Mouse (Mus musculus): ENCODE measurements around the gene Gm12830. TPM values are rescaled to one million over a fixed set of nuclear protein-coding genes. Genes with fewer than 3 reads are reported as not detected.

Gene Gm12830
- polyA plus RNA-seq, 1 experiment = not detected

DNA sequence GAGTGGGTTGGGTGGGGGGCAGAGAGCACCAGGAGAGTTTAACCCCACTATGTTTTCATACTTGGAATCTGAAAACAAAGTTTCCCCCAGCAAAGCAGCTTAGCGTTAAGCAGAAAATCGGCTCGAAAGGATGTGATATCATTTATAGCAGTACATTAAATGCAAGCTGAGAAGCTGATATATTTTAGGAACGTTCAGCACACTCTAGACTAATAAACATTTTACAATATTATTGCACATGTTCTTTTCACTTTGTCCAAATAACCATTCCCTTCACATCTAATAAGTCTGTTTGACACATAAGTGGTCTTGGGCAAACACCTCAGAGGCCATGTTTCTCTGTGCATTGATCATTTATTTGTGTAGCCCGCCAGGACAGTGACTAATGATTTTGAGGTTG lies 17.4 kb upstream of the Gm12830 start:
- Histone ChIP-seq H3K27me3 (ENCODE audit: control insufficient read depth, insufficient read depth, low read length) (no peaks in the 10 kb centered on the region), H3K4me3 (ENCODE audit: extremely low read depth, insufficient read depth, insufficient read length) (no peak overlapping the region), H3K36me3 (ENCODE audit: control insufficient read depth, insufficient read depth, low read length) (no peaks in the 10 kb centered on the region), H3K4me1 (ENCODE audit: control insufficient read depth, insufficient read depth, insufficient read length) (no peaks in the 10 kb centered on the region), H3K27ac (ENCODE audit: insufficient read depth, low read length) (no peak overlapping the region)
- TF ChIP-seq POLR2A (IDR thresholded peaks at IDR 0.05; ENCODE audit: low read depth, low read length) (no peak), CTCF (IDR thresholded peaks at IDR 0.05; ENCODE audit: extremely low read depth, insufficient read depth, insufficient read length, insufficient replicate concordance) (no peak)
- WGBS = 85% methylated on average over 5 of the region's 5 CpGs
- no peak for DNase-seq (ENCODE audit: low read depth in 1 of 2, low spot score in 2 of 2)

DNA sequence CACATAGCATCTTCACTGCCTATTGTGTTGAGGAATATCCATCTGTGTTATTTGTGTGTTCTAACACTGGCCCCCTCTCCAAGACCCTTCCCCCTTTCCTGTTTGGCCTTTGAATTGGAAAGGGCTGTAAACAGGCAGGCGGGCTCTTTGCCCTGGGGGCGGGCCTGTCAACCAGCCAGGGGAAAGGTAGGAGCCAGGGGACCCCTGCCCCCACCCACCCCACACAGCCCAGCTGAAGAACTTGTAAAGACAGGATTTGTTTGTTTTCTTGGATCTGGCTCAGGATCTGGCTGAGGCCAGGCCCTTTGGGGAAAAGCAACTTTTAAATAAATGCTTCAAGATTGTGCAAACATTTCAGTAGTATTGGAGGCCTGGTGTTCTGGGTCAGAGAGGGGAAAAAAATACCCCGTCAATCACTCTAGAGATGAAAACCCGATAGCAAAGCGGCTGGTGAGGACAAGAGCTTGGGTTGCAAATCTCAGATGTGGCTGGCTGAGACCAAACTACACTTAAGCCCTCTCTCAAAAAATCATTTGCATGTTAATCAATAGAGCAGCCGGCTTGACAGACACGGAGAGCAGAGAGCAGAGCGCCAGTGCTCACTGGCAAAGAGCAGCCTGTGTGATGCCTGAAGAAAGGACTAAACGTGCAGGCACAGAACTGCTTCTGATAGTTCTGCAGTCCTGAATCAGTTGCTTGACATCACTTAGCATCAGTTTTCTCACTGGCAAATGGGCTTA lies 2.4 kb upstream of the Gm12830 start:
- WGBS = 78% methylated on average over 9 of the region's 9 CpGs
- peaks cover 5% of the 10 kb centered on the region; the same call in 1 of the 2 replicates for H3K27me3 ChIP-seq (ENCODE audit: control insufficient read depth, insufficient read depth, low read length)
- H3K4me3 ChIP-seq (ENCODE audit: extremely low read depth, insufficient read depth, insufficient read length) = no peak overlapping the region
- no peak overlapping the region for H3K27ac ChIP-seq (ENCODE audit: insufficient read depth, low read length)
- TF ChIP-seq POLR2A (IDR thresholded peaks at IDR 0.05; ENCODE audit: low read depth, low read length) = no peak
- no peak for TF ChIP-seq CTCF (IDR thresholded peaks at IDR 0.05; ENCODE audit: extremely low read depth, insufficient read depth, insufficient read length, insufficient replicate concordance)
- no peaks in the 10 kb centered on the region for H3K4me1 ChIP-seq (ENCODE audit: control insufficient read depth, insufficient read depth, insufficient read length)
- no peaks in the 10 kb centered on the region for H3K36me3 ChIP-seq (ENCODE audit: control insufficient read depth, insufficient read depth, low read length)
- DNase-seq (ENCODE audit: low read depth in 1 of 2, low spot score in 2 of 2) = no peak

DNA sequence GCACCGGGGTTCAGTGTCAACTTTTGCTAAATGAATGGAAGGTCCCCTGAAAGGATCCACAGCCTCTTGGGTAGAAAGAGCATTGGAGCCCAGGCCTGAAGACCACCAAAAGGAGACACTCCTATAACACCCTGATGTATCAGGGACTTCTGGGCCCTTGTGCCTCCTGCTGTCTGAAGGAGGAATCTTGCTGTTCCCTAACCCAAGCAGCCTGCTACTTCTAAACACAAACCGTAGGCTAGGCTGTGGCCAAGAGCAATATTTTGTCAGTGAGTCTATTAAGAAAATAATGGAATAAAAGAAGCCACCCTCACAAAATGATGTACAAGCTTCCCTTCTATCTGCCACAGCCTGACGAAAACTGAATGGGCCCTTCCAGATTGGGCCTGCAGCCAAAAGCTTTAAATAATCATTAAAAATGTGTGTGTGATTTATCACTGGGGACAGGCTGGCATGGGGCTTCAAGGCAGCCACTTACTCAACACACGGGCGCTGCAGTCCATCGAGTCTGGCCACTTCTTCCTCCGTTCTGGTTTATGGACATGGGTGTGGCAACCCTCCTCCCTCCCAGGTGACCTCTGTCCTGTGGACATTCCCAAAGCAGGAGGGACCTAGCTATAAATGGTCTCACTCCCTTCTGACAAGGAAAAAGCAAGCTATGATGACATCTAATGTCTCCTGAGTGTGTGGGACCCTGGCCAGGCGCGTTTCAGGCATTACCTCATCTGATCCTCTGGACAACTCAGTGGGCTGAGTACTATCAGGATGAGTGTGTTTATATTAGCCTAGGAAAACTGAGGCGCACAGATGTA lies 13.5 kb downstream of the Gm12830 start:
- no peak overlapping the region for H3K4me3 ChIP-seq (ENCODE audit: extremely low read depth, insufficient read depth, insufficient read length)
- no peak for DNase-seq (ENCODE audit: low read depth in 1 of 2, low spot score in 2 of 2)
- H3K27me3 ChIP-seq (ENCODE audit: control insufficient read depth, insufficient read depth, low read length) = no peaks in the 10 kb centered on the region
- 81% methylated on average over 10 of the region's 10 CpGs for WGBS
- no peak overlapping the region for H3K27ac ChIP-seq (ENCODE audit: insufficient read depth, low read length)
- no peaks in the 10 kb centered on the region for H3K4me1 ChIP-seq (ENCODE audit: control insufficient read depth, insufficient read depth, insufficient read length)
- TF ChIP-seq CTCF (IDR thresholded peaks at IDR 0.05; ENCODE audit: extremely low read depth, insufficient read depth, insufficient read length, insufficient replicate concordance) (no peak), POLR2A (IDR thresholded peaks at IDR 0.05; ENCODE audit: low read depth, low read length) (no peak)
- no peaks in the 10 kb centered on the region for H3K36me3 ChIP-seq (ENCODE audit: control insufficient read depth, insufficient read depth, low read length)

DNA sequence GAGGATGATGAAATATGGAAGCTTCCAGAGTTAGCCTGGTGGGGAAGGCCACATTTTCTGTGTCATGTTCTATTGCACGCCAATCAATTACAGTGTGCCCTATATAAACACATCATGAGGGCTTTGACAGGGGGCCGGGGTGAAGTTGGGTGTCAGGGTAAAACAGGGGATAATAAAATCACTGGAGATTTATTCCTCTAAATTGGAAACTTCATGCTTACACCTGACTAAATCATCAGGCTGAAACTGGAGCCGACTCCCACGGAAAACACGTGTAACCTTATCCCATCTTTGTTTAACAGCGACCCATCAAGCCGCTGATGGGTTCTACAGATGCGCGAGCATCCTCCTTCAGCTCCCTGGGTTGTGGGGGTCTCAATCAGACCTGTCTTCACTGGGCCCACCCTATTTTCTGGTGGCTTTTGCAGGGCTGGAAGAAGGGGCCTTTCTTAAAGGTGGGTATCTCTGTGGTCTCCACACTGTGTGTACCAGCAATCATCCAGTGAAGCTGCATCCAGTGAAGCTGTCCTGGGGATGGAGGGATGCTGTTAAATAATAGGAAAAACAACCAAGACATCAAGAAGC lies 19.9 kb downstream of the Gm12830 start:
- TF ChIP-seq CTCF (IDR thresholded peaks at IDR 0.05; ENCODE audit: extremely low read depth, insufficient read depth, insufficient read length, insufficient replicate concordance) (no peak), POLR2A (IDR thresholded peaks at IDR 0.05; ENCODE audit: low read depth, low read length) (no peak)
- no peaks in the 10 kb centered on the region for H3K4me1 ChIP-seq (ENCODE audit: control insufficient read depth, insufficient read depth, insufficient read length)
- H3K36me3 ChIP-seq (ENCODE audit: control insufficient read depth, insufficient read depth, low read length) = no peaks in the 10 kb centered on the region
- H3K27me3 ChIP-seq (ENCODE audit: control insufficient read depth, insufficient read depth, low read length) = peaks cover 7% of the 10 kb centered on the region
- no peak for DNase-seq (ENCODE audit: low read depth in 1 of 2, low spot score in 2 of 2)
- WGBS = 62% methylated on average over 9 of the region's 9 CpGs
- H3K4me3 ChIP-seq (ENCODE audit: extremely low read depth, insufficient read depth, insufficient read length) = no peak overlapping the region
- H3K27ac ChIP-seq (ENCODE audit: insufficient read depth, low read length) = no peak overlapping the region

DNA sequence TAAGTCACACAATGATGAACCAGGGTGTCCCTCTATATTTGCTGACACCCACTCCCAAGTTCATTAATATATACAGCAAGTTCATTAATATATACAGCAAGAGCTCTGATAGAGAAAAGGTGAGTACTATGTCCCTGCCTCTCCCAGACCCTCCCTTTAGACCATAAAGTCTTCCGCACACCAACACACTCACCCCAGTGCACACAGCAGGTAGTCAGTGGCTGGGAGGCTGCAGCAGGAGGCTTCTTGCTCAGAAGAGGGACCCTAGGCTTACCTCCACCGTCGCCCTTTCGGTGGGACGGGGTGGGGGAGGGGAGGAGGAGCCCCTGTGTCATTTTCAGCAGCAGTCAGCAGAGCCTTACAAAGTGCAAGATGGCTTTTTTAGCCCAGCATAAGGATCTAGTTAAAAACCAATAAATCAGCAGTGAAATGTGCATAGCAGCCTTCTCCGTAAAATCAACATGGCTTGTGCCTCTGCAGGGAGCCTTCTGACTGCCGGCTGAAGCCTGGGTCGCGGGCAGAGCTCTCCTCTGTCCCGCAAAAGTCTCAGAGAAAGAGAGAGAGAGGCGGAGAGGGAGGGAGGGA lies 20.9 kb downstream of the Gm12830 start:
- TF ChIP-seq POLR2A (IDR thresholded peaks at IDR 0.05; ENCODE audit: low read depth, low read length) (no peak), CTCF (IDR thresholded peaks at IDR 0.05; ENCODE audit: extremely low read depth, insufficient read depth, insufficient read length, insufficient replicate concordance) (no peak)
- H3K36me3 ChIP-seq (ENCODE audit: control insufficient read depth, insufficient read depth, low read length) = no peaks in the 10 kb centered on the region
- H3K27ac ChIP-seq (ENCODE audit: insufficient read depth, low read length) = no peak overlapping the region
- DNase-seq (ENCODE audit: low read depth in 1 of 2, low spot score in 2 of 2) = no peak
- H3K4me1 ChIP-seq (ENCODE audit: control insufficient read depth, insufficient read depth, insufficient read length) = no peaks in the 10 kb centered on the region
- peaks cover 7% of the 10 kb centered on the region for H3K27me3 ChIP-seq (ENCODE audit: control insufficient read depth, insufficient read depth, low read length)
- no peak overlapping the region for H3K4me3 ChIP-seq (ENCODE audit: extremely low read depth, insufficient read depth, insufficient read length)
- 24% methylated on average over 9 of the region's 11 CpGs for WGBS

DNA sequence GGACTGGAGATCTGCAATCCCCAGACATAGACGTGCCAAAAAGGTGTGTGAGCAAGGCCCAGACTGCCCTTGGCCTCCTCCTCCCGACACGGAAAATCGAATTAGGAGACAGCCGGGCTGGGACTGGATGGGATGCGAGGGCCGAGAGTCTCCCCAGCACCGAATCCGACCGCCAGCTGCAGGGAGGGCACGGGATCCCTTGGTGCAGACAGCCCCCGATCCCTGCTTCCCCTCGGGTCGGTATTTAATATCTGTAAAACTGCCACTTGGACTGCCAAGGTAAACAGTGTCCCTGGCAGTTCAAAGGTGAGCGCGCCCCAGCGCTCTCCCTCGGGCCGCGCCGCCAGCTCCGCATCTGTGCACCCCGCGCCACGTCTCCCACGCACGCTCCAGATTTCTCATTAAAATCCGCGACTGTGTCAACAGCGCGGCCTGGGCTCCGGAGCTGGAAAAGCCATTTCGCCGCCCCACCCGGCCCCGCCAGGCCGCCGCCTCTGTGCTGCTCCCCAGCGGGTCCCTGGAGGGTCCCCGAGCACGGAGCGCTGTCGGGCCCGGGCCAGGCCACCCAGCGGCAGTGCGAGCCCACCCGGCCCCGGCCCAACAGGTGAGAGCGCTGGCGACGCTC lies 21.7 kb downstream of the Gm12830 start:
- Histone ChIP-seq H3K4me1 (ENCODE audit: control insufficient read depth, insufficient read depth, insufficient read length) (no peaks in the 10 kb centered on the region), H3K4me3 (ENCODE audit: extremely low read depth, insufficient read depth, insufficient read length) (no peak overlapping the region), H3K27ac (ENCODE audit: insufficient read depth, low read length) (no peak overlapping the region), H3K36me3 (ENCODE audit: control insufficient read depth, insufficient read depth, low read length) (no peaks in the 10 kb centered on the region), H3K27me3 (ENCODE audit: control insufficient read depth, insufficient read depth, low read length) (peaks cover 7% of the 10 kb centered on the region)
- no peak for TF ChIP-seq POLR2A (IDR thresholded peaks at IDR 0.05; ENCODE audit: low read depth, low read length)
- no peak for TF ChIP-seq CTCF (IDR thresholded peaks at IDR 0.05; ENCODE audit: extremely low read depth, insufficient read depth, insufficient read length, insufficient replicate concordance)
- 8% methylated on average over 51 of the region's 51 CpGs for WGBS
- DNase-seq (ENCODE audit: low read depth in 1 of 2, low spot score in 2 of 2) = no peak
